Comparison of ENCODE assay signal across 8 mouse cellular contexts in the genomic region with DNA sequence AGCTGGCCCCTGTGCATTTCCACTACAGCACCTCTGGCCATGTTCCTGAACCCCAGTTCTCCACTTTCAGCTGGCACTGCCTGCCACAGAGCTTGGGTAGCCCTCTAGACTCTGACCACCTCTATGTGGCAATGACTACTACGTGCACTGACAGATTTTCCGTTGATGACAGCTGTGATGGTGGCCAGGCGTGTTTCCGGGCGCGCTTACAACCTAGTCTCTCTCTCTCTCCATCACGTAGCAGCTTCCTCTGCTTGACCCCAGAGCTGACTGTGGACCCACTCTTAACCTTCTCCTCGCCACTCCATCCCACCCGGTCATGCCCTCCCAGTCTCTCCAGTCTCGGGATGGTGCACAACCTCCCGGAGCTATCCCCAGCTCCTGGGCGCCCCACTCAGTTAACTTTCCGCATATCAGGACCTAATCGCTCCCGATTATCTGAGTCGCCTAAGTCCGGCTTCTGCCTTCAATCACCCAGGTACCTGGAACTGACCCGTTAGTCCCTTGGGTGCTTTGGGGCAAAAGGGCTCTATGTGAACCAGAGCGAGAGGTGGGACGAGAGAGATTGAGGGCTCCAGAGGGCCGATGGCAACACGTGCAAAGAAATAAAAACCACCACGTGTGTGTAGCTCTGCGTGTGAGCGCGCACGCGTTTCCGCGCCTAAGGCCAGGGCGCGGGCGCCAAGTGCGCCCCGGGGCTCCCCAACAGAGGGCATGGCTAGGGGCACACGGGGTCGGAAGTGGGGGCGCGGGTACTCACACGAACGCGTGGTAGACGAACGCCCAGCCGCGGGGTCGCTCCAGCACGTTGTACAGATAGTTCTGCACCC. TPM values are rescaled to one million over a fixed set of nuclear protein-coding genes. Genes with fewer than 3 reads are reported as not detected.
DNase-seq lines count a peak whose midpoint lies in the region; ATAC-seq lines count a peak whose summit lies in the region.

No protein-coding gene starts in this region.

- peak; percentile 6; the same call in 1 of the 2 replicates for ATAC-seq in embryonic facial prominence, embryonic 13.5 days (ENCODE audit: insufficient number of reproducible peaks, insufficient read depth, low FRiP score, low TSS enrichment, low read depth)
- ATAC-seq in heart, embryonic 16.5 days (replicated peaks; ENCODE audit: extremely low read depth, insufficient read depth, low FRiP score): peak; percentile 71

- H3K27me3 ChIP-seq in embryonic facial prominence, embryonic 13.5 days: peaks cover 22% of the 10 kb centered on the region; the same call in 1 of the 2 replicates
- H3K27me3 ChIP-seq in heart, embryonic 16.5 days (ENCODE audit: control insufficient read depth, insufficient read depth, low read length): no peaks in the 10 kb centered on the region

- H3K4me2 ChIP-seq in embryonic facial prominence, embryonic 13.5 days: peak overlapping the region; percentile 94
- peak overlapping the region; percentile 87 for H3K4me2 ChIP-seq in heart, embryonic 16.5 days (ENCODE audit: low read depth, low read length)

- peak overlapping the region; percentile 64 for H3K4me3 ChIP-seq in embryonic facial prominence, embryonic 13.5 days
- peak overlapping the region; percentile 82 for H3K4me3 ChIP-seq in heart, embryonic 16.5 days (ENCODE audit: low read length)

- peaks cover 21% of the 10 kb centered on the region for H3K4me1 ChIP-seq in embryonic facial prominence, embryonic 13.5 days
- H3K4me1 ChIP-seq in heart, embryonic 16.5 days (ENCODE audit: control insufficient read depth, insufficient read depth, low read length): peaks cover 19% of the 10 kb centered on the region

- H3K9ac ChIP-seq in embryonic facial prominence, embryonic 13.5 days: peak overlapping the region; percentile 75
- H3K9ac ChIP-seq in heart, embryonic 16.5 days (ENCODE audit: low read length): peak overlapping the region; percentile 84

- H3K27ac ChIP-seq in embryonic facial prominence, embryonic 13.5 days: peak overlapping the region; percentile 55
- peak overlapping the region; percentile 89 for H3K27ac ChIP-seq in heart, embryonic 16.5 days (ENCODE audit: low read length)

- DNase-seq in urinary bladder, postnatal 14 days (ENCODE audit: low spot score): peak; percentile 8
- no peak for DNase-seq in urinary bladder, adult 2 months (ENCODE audit: low spot score)
- DNase-seq in layer of hippocampus, postnatal 25 days (ENCODE audit: extremely low spot score in 1 of 2, low spot score in 1 of 2): peak; percentile 25 to 38
- DNase-seq in lung, postnatal 14 days: peak; percentile 5
- DNase-seq in right cerebral cortex, postnatal 14 days: peak; percentile 27
- DNase-seq in c-Kit-positive CD71-positive TER-119-positive erythroid progenitor cells, embryonic 14.5 days (ENCODE audit: low spot score): no peak

- no peaks in the 10 kb centered on the region for H3K36me3 ChIP-seq in embryonic facial prominence, embryonic 13.5 days
- no peaks in the 10 kb centered on the region for H3K36me3 ChIP-seq in heart, embryonic 16.5 days (ENCODE audit: control insufficient read depth, insufficient read depth)

- no peaks in the 10 kb centered on the region for H3K9me3 ChIP-seq in embryonic facial prominence, embryonic 13.5 days
- H3K9me3 ChIP-seq in heart, embryonic 16.5 days (replicated peaks; ENCODE audit: control insufficient read depth, low read length): no peaks in the 10 kb centered on the region

- WGBS in embryonic facial prominence, embryonic 13.5 days: under 1% methylated on average over 48 of the region's 48 CpGs
- under 1% methylated on average over 48 of the region's 48 CpGs for WGBS in heart, embryonic 16.5 days

RNA-seq across cellular contexts. Expression of a gene that starts 1.1 kb away (rescaled TPM):
- 3.6 and 6.7 TPM in 2 replicates for polyA plus RNA-seq in urinary bladder, adult 2 months (2012; rRNA removed)
- polyA plus RNA-seq in embryonic facial prominence, embryonic 13.5 days (2015; fragmentation: Nextera tagmentation; extraction: Ambion mirVana): 2.4 and 4.9 TPM in 2 replicates
- 2.6 and 2.7 TPM in 2 replicates for polyA plus RNA-seq in heart, embryonic 16.5 days (2015; fragmentation: Nextera tagmentation; extraction: Ambion mirVana)
- 10 to 100 TPM; 56.7 to 57.3 TPM for total RNA-seq in layer of hippocampus, postnatal 25 days (2021)

Comparison
In these comparisons a context has a peak if more than half of its experiments do, and no peak if none do; other contexts are left out.
1. DNase-seq: peak in urinary bladder, postnatal 14 days (single experiment), layer of hippocampus, postnatal 25 days (2 of 2), lung, postnatal 14 days (single experiment) and right cerebral cortex, postnatal 14 days (single experiment); none in urinary bladder, adult 2 months (single experiment) and c-Kit-positive CD71-positive TER-119-positive erythroid progenitor cells, embryonic 14.5 days (single experiment).